Mouse (Mus musculus): ENCODE measurements around the gene 1700088E04Rik.

GRCm38 (mm10) chr15:79166712-79167111 is 25.7 kb upstream of the 1700088E04Rik start:
- TF ChIP-seq CTCF (IDR thresholded peaks at IDR 0.05; ENCODE audit: control insufficient read depth, insufficient read depth, insufficient replicate concordance, low read depth, low read length) (no peak), POLR2A (IDR thresholded peaks at IDR 0.05; ENCODE audit: control insufficient read depth, low read depth, low read length) (no peak)

Data from testis, adult 2 months (tissue).